Mouse (Mus musculus) limb, embryonic 11.5 days (tissue): ENCODE results near the gene Cct6b. TPM values are rescaled to one million over a fixed set of nuclear protein-coding genes. Genes with fewer than 3 reads are reported as not detected.
"Not testable (repeated sequence)": the region's sequence is repeated elsewhere in the genome, so short reads cannot be mapped to it uniquely, and the experiment has no call there.

Experiments
- ATAC-seq: fragments of 200-750 bp; cut with Nextera tagmentation; 2 replicates; pipeline ENCODE4 v1.8.0; 2017; ENCODE audit warnings: low read depth; ENCODE audit not compliant: insufficient number of reproducible peaks, low FRiP score, low TSS enrichment
- DNase-seq: peaks from one replicate; pipeline ENCODE4 v3.0.0-alpha.2; 2015; ENCODE audit warnings: low spot score
- H3K27ac ChIP-seq: fragments of 300-500 bp; sonication (generic); replicated peaks from 2 replicates; pipeline ENCODE4 v1.5.1; 2014; ENCODE audit warnings: low read depth, mild to moderate bottlenecking, low read length
- H3K27me3 ChIP-seq: fragments of 300-500 bp; sonication (generic); 2 replicates; pipeline ENCODE4 v1.6.1; 2014; ENCODE audit warnings: mild to moderate bottlenecking, low read length, mixed read lengths; ENCODE audit not compliant: control insufficient read depth, insufficient read depth
- H3K36me3 ChIP-seq: fragments of 300-500 bp; sonication (generic); 2 replicates; pipeline ENCODE4 v1.6.1; 2014; ENCODE audit warnings: mild to moderate bottlenecking, low read length, moderate library complexity, mixed read lengths; ENCODE audit not compliant: control insufficient read depth, insufficient read depth
- H3K4me1 ChIP-seq: fragments of 300-500 bp; sonication (generic); 2 replicates; pipeline ENCODE4 v1.6.1; 2014; ENCODE audit warnings: low read length, mixed read lengths; ENCODE audit not compliant: control insufficient read depth, insufficient read depth
- H3K4me2 ChIP-seq: fragments of 300-500 bp; sonication (generic); 2 replicates; pipeline ENCODE4 v1.6.1; 2014; ENCODE audit warnings: low read depth, mild to moderate bottlenecking, moderate library complexity; ENCODE audit not compliant: severe bottlenecking
- H3K4me3 ChIP-seq: fragments of 300-500 bp; sonication (generic); 2 replicates; pipeline ENCODE4 v1.5.1; 2014; ENCODE audit warnings: low read depth, low read length
- H3K9ac ChIP-seq: fragments of 300-500 bp; sonication (generic); 2 replicates; pipeline ENCODE4 v1.6.1; 2014; ENCODE audit warnings: mild to moderate bottlenecking, low read length
- H3K9me3 ChIP-seq: fragments of 300-500 bp; sonication (generic); 2 replicates; pipeline ENCODE4 v1.6.1; 2016; ENCODE audit warnings: low read length; ENCODE audit not compliant: control insufficient read depth
- WGBS: fragments of 180-500 bp; shearing (Covaris S2); extraction: QIAGEN DNeasy Blood & Tissue Kit; methylation state at CpG from one replicate; pipeline ENCODE4 v1.1.7; 2014; 5-methylcytosine and 5-hydroxymethylcytosine counted together
- polyA plus RNA-seq: library from polyadenylated mRNA; unstranded; fragments of >200 nt; fragmentation: Nextera tagmentation; extraction: Ambion mirVana; gene quantifications from 2 replicates; pipeline ENCODE4 v1.2.1, GENCODE M21; 2014

The Cct6b gene
- polyA plus RNA-seq, 1 experiment from 2014 or later, result 0.21 TPM

GRCm38 (mm10) chr11:82734227-82734626 is 29.9 kb downstream of the Cct6b start:
- DNase-seq, result no peak
- H3K4me2 ChIP-seq, result no peak overlapping the region
- H3K27me3 ChIP-seq, result no peaks in the 10 kb centered on the region
- H3K36me3 ChIP-seq, result no peaks in the 10 kb centered on the region
- H3K9ac ChIP-seq, result no peak overlapping the region
- H3K4me3 ChIP-seq, result no peak overlapping the region
- H3K4me1 ChIP-seq, result no peaks in the 10 kb centered on the region
- no peaks in the 10 kb centered on the region for H3K9me3 ChIP-seq
- no peak for ATAC-seq
- no peak overlapping the region for H3K27ac ChIP-seq

GRCm38 (mm10) chr11:82726862-82727261 is 37.3 kb downstream of the Cct6b start:
- H3K27ac ChIP-seq, result no peak overlapping the region
- H3K9ac ChIP-seq, result no peak overlapping the region
- no peak overlapping the region for H3K4me3 ChIP-seq
- DNase-seq (no peak), ATAC-seq (no peak)
- no peak overlapping the region for H3K4me2 ChIP-seq
- no peaks in the 10 kb centered on the region for H3K4me1 ChIP-seq
- H3K27me3 ChIP-seq, result no peaks in the 10 kb centered on the region
- no peaks in the 10 kb centered on the region for H3K9me3 ChIP-seq
- no peaks in the 10 kb centered on the region for H3K36me3 ChIP-seq
- WGBS, result 93% methylated on average over 2 of the region's 2 CpGs

GRCm38 (mm10) chr11:82719294-82719693 is 44.8 kb downstream of the Cct6b start:
- no peak for DNase-seq
- no peak overlapping the region for H3K4me3 ChIP-seq
- H3K27ac ChIP-seq, result no peak overlapping the region
- ATAC-seq, result no peak
- no peaks in the 10 kb centered on the region for H3K27me3 ChIP-seq
- WGBS, result 87% methylated on average over 12 of the region's 12 CpGs
- no peaks in the 10 kb centered on the region for H3K36me3 ChIP-seq
- no peak overlapping the region for H3K9ac ChIP-seq
- H3K9me3 ChIP-seq, result no peaks in the 10 kb centered on the region
- H3K4me1 ChIP-seq, result no peaks in the 10 kb centered on the region
- no peak overlapping the region for H3K4me2 ChIP-seq

GRCm38 (mm10) chr11:82712681-82713080 is 51.4 kb downstream of the Cct6b start:
- 89% methylated on average over 3 of the region's 3 CpGs for WGBS
- Histone ChIP-seq H3K4me3 (no peak overlapping the region), H3K9me3 (no peaks in the 10 kb centered on the region), H3K4me1 (no peaks in the 10 kb centered on the region), H3K27ac (no peak overlapping the region), H3K9ac (no peak overlapping the region), H3K36me3 (no peaks in the 10 kb centered on the region), H3K4me2 (no peak overlapping the region), H3K27me3 (no peaks in the 10 kb centered on the region)
- DNase-seq (no peak), ATAC-seq (no peak)

GRCm38 (mm10) chr11:82708934-82709333 is 55.2 kb downstream of the Cct6b start:
- H3K36me3 ChIP-seq, result no peaks in the 10 kb centered on the region
- H3K4me2 ChIP-seq, result no peak overlapping the region
- no peak overlapping the region for H3K4me3 ChIP-seq
- 72% methylated on average over 4 of the region's 4 CpGs for WGBS
- no peaks in the 10 kb centered on the region for H3K27me3 ChIP-seq
- no peaks in the 10 kb centered on the region for H3K4me1 ChIP-seq
- H3K27ac ChIP-seq, result no peak overlapping the region
- no peaks in the 10 kb centered on the region for H3K9me3 ChIP-seq
- no peak for ATAC-seq
- H3K9ac ChIP-seq, result no peak overlapping the region
- DNase-seq, result no peak

GRCm38 (mm10) chr11:82705082-82705481 is 59.0 kb downstream of the Cct6b start:
- H3K4me1 ChIP-seq, result no peaks in the 10 kb centered on the region
- H3K36me3 ChIP-seq, result no peaks in the 10 kb centered on the region
- no peak for DNase-seq
- H3K4me2 ChIP-seq, result no peak overlapping the region
- H3K27me3 ChIP-seq, result no peaks in the 10 kb centered on the region
- H3K4me3 ChIP-seq, result no peak overlapping the region
- no peak overlapping the region for H3K9ac ChIP-seq
- no peak for ATAC-seq
- no peak overlapping the region for H3K27ac ChIP-seq
- 76% methylated on average over 6 of the region's 6 CpGs for WGBS
- H3K9me3 ChIP-seq, result no peaks in the 10 kb centered on the region

GRCm38 (mm10) chr11:82699865-82700410 is 64.2 kb downstream of the Cct6b start:
- DNase-seq, result no peak
- Histone ChIP-seq H3K4me2 (no peak overlapping the region), H3K4me3 (no peak overlapping the region), H3K9me3 (no peaks in the 10 kb centered on the region), H3K27ac (no peak overlapping the region), H3K9ac (no peak overlapping the region), H3K27me3 (no peaks in the 10 kb centered on the region), H3K4me1 (no peaks in the 10 kb centered on the region), H3K36me3 (no peaks in the 10 kb centered on the region)
- WGBS, result 86% methylated on average over 11 of the region's 11 CpGs
- ATAC-seq, result no peak

GRCm38 (mm10) chr11:82695930-82696329 is 68.2 kb downstream of the Cct6b start:
- H3K4me1 ChIP-seq, result no peaks in the 10 kb centered on the region
- WGBS, result 47% methylated on average over 7 of the region's 7 CpGs
- H3K9ac ChIP-seq, result no peak overlapping the region
- no peak overlapping the region for H3K4me3 ChIP-seq
- no peaks in the 10 kb centered on the region for H3K36me3 ChIP-seq
- no peak for ATAC-seq
- H3K9me3 ChIP-seq, result no peaks in the 10 kb centered on the region
- no peak overlapping the region for H3K27ac ChIP-seq
- H3K4me2 ChIP-seq, result no peak overlapping the region
- DNase-seq, result no peak
- no peaks in the 10 kb centered on the region for H3K27me3 ChIP-seq

- H3K27ac ChIP-seq, DNase-seq, H3K9me3 ChIP-seq, H3K4me1 ChIP-seq, H3K36me3 ChIP-seq, H3K4me3 ChIP-seq, H3K27me3 ChIP-seq, H3K4me2 ChIP-seq, H3K9ac ChIP-seq, ATAC-seq: not testable (repeated sequence)
Observed at GRCm38 (mm10) chr11:82694947-82695346, 69.2 kb downstream of the Cct6b start.
